19 mouse cellular contexts compared by ENCODE assay signal in genomic region chr6:6197339-6197738, GRCm38 (mm10). TPM values are rescaled to one million over a fixed set of nuclear protein-coding genes. Genes with fewer than 3 reads are reported as not detected.
A peak's percentile ranks its signal among the peaks of the same experiment; 100 is the strongest.
DNase-seq lines count a peak whose midpoint lies in the region.
"Had no signal": no experiment of that assay in that cellular context is flagged by ENCODE, and none has a peak within 500 bp of the region (broad histone marks: within the 10 kb centered on the region; RNA-seq: fewer than 3 reads in every experiment).

No protein-coding gene starts in this region.

- H3K36me3 ChIP-seq in heart, embryonic 10.5 days, result peaks cover 17% of the 10 kb centered on the region
- H3K36me3 ChIP-seq: embryonic facial prominence, embryonic 12.5 days had no signal

- H3K4me1 ChIP-seq in heart, embryonic 10.5 days, result peaks cover 8% of the 10 kb centered on the region; the same call in 1 of the 2 replicates
- H3K4me1 ChIP-seq: embryonic facial prominence, embryonic 10.5 days; embryonic facial prominence, embryonic 12.5 days had no signal

- no peak overlapping the region for H3K27ac ChIP-seq in heart, embryonic 10.5 days
- H3K27ac ChIP-seq: embryonic facial prominence, embryonic 10.5 days; embryonic facial prominence, embryonic 12.5 days had no signal

- no peak overlapping the region for H3K4me3 ChIP-seq in heart, embryonic 10.5 days
- H3K4me3 ChIP-seq: embryonic facial prominence, embryonic 10.5 days; embryonic facial prominence, embryonic 12.5 days had no signal

- 73% methylated on average over 6 of the region's 6 CpGs for WGBS in heart, embryonic 10.5 days

- DNase-seq in adrenal gland, adult 2 months, result peak; percentile 15
- no peak for DNase-seq in adrenal gland, postnatal 14 days
- DNase-seq in heart, adult 11 months, result peak; percentile 76
- DNase-seq in heart, embryonic 10.5 days (ENCODE audit: low spot score), result no peak
- DNase-seq in layer of hippocampus, adult 9-11 months, result peak; percentile 21
- no peak for DNase-seq in layer of hippocampus, adult 11-12 months (ENCODE audit: low spot score)
- DNase-seq: adrenal gland, postnatal 10 days; adrenal gland, postnatal 36 days; B cell, adult 2 months; cerebellum, adult 11-12 months; cerebellum, adult 2 months; cerebellum, adult 9-10 months; cerebellum, postnatal 10 days; cerebellum, postnatal 25 days had no signal

- H3K27me3 ChIP-seq in heart, embryonic 10.5 days (ENCODE audit: insufficient read depth, poor library complexity, severe bottlenecking), result no peaks in the 10 kb centered on the region
- H3K27me3 ChIP-seq: CH12.LX; embryonic facial prominence, embryonic 12.5 days; Patski had no signal

- no peaks in the 10 kb centered on the region for H3K9me3 ChIP-seq in heart, embryonic 10.5 days
- H3K9me3 ChIP-seq: embryonic facial prominence, embryonic 10.5 days; embryonic facial prominence, embryonic 12.5 days; G1E had no signal

RNA-seq across cellular contexts. Expression of gene Slc25a13, which starts 19.6 kb away (rescaled TPM):
- 1 to 10 TPM; 9.1 to 9.7 TPM for total RNA-seq in adrenal gland, adult 2 months (2021)
- polyA plus RNA-seq in adrenal gland, adult 2 months (2012; rRNA removed), result 2.3 and 2.9 TPM in 2 replicates
- 16.7 and 32.3 TPM in 2 replicates for total RNA-seq in adrenal gland, postnatal 14 days (2021)
- polyA plus RNA-seq in heart, embryonic 10.5 days (2016; fragmentation: Nextera tagmentation; extraction: Ambion mirVana), result 61.4 and 78.4 TPM in 2 replicates
- total RNA-seq: CH12.LX had no signal

Comparison
In these comparisons a context has a peak if more than half of its experiments do, and no peak if none do; other contexts are left out.
1. DNase-seq: peak in adrenal gland, adult 2 months (single experiment), heart, adult 11 months (single experiment) and layer of hippocampus, adult 9-11 months (single experiment); none in adrenal gland, postnatal 14 days (single experiment), heart, embryonic 10.5 days (single experiment) and layer of hippocampus, adult 11-12 months (single experiment).